Mouse (Mus musculus) testis, postnatal 10 days (tissue): Measurements from ENCODE around the gene Olfr19.
"Not testable (repeated sequence)": the region's sequence is repeated elsewhere in the genome, so short reads cannot be mapped to it uniquely, and the experiment has no call there.

Experiments used
- DNase-seq: peaks from one replicate; pipeline ENCODE4 v3.0.0; 2021; ENCODE audit warnings: low spot score

Olfr19 gene

DNA sequence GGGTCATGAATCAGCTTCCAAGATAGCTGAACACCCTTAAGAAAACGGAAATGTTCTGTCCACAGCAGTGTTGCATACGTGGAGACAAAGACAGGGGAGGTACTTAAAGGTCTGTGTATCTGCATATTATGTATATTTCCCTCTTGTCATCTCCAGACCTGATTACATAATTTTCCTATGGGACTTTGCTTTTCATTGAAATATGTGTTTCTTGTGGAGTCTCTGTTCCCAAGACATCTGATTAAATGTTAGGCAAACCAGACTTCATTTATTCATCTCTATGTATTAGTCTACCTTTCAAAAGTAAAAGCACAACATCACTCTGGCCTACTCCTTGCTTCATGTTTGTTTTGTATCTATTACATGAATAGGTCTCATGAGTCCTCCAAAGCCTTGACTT is at the start of gene Olfr19:
Gene Olfr19, minus strand, starts transcription at position 101 of the 400 bp plus-strand sequence.
- no peak for DNase-seq

DNA sequence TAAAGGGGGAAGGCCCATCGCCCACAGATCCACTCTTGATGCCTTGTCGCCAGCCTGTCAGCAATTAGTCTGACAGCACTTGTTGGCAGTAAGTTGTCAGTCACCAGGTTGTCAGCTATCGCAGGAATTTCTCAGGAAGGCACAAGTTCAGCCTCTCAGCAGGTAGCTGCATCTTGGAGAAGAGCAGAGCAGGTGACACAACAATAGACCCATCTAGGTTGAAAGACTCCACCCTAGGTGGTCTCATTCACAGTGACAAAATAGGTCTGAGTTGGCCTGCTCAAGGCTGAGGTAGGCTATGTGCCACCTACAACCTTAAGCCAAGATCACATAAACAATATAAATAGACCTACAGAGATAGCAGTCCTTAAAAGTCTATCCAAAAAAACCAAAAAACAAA is 8.8 kb upstream of the Olfr19 start:
- DNase-seq = no peak

DNA sequence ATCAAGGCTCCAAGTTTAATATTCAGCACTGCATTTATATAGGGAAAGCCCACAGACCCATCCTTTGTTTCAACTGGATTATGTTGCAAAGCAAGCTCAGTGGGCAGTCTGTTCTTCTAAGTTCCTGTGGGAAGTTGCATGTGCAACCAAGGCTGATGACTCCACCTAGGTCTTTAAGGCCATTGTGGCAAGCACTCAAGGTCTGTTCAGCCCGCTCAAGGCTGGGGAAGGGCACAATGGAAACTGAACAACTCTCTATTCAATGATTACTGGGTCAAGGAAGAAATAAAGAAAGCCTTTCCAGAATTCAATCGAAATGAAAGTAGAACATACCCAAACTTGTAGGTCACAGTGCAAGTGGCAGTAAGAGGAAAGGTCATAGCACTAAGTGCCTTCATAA is 7.8 kb upstream of the Olfr19 start:
- no peak for DNase-seq

DNA sequence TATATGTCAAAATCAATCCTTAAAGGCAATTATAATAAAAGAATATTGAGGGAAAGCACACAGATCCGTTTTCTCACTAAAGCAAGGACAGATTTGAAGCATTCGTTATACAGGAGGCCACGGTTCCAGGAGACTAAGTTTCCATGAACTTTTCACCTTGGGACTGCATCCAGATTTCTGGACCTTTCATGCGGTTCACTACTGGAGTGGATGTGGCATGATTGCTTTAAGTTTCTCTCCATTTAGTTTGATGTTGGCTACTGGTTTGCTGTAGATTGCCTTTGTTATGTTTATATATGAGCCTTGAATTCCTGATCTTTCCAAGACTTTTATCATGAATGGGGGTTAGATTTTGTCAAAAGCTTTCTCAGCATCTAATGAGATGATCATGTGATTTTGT is 11.2 kb downstream of the Olfr19 start:
- no peak for DNase-seq

DNA sequence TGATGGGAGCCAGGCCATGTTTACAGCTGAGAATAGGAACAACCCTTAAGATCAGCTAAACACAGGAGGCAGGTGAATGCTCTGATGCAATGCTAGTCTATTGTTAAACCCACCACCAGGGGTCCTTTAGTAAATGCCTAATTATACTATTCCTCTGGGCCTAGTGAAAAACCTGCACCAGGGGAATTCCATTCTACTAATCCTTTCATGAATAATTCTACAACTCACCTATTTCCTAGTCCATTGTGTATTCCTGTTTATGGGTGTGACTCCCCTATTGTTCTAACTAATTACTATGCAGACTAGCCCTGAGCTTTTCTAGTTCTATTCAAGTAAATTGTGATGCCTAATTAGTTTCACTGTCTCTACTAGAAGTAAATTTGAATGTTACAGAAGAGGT is 11.7 kb downstream of the Olfr19 start:
- not testable (repeated sequence) for DNase-seq

DNA sequence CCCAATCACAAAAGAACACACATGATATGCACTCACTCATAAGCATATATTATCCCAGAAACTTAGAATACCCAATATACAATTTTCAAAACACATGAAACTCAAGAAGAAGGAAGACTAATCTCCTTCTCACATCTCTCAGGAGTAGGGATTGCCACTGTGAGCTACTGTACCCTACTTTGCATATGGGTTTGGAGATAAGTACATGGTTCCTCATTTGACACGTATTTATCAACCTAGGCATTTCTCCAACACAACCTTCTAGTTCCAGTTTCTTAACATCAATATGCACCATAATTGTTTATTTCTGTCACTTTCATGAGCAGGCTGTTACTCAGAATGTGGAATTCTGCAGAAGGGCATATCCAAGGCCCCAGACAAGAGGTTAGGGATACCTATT is 31.1 kb downstream of the Olfr19 start:
- DNase-seq = no peak

DNA sequence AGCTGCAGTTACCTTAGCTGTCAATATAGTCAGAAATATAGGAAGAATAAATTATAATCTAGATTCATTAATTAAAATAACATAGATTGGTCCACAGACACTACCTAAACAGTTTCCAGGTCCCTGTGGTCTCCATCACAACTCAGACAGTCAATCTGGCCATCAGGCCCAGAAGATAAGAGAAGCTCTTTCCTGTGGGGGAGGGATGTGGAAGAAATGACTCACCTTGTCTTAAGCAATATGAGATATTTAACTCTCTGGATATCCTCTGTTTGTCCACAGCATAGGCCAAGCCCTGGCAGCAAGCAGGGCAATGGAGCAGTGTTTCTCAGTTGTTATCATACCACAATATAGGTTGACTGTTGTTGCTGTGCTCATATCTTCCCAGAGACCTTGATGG is 42.5 kb downstream of the Olfr19 start:
- no peak for DNase-seq
